Mouse (Mus musculus) forebrain, embryonic 11.5 days (tissue): ENCODE measurements around the gene Ufc1. TPM values are rescaled to one million over a fixed set of nuclear protein-coding genes. Genes with fewer than 3 reads are reported as not detected.

ENCODE experiments used
- ATAC-seq: fragments of 200-750 bp; cut with Nextera tagmentation; replicated peaks from 2 replicates; pipeline ENCODE4 v1.8.0; 2017; ENCODE audit warnings: moderate TSS enrichment; ENCODE audit not compliant: low FRiP score
- DNase-seq: peaks from one replicate; pipeline ENCODE4 v3.0.0-alpha.2; 2017; ENCODE audit warnings: low spot score
- H3K27ac ChIP-seq: fragments of 300-500 bp; sonication (generic); 2 replicates; pipeline ENCODE4 v1.5.1; 2014; ENCODE audit warnings: low read depth, low read length
- H3K27me3 ChIP-seq: fragments of 300-500 bp; sonication (generic); 2 replicates; pipeline ENCODE4 v1.6.1; 2014; ENCODE audit warnings: mild to moderate bottlenecking, low read length, mixed read lengths; ENCODE audit not compliant: control insufficient read depth, insufficient read depth
- H3K36me3 ChIP-seq: fragments of 300-500 bp; sonication (generic); 2 replicates; pipeline ENCODE4 v1.6.1; 2014; ENCODE audit warnings: mild to moderate bottlenecking, low read length, moderate library complexity, mixed read lengths; ENCODE audit not compliant: control insufficient read depth, insufficient read depth
- H3K4me1 ChIP-seq: fragments of 300-500 bp; sonication (generic); replicated peaks from 2 replicates; pipeline ENCODE4 v1.6.1; 2014; ENCODE audit warnings: low read length, mixed read lengths; ENCODE audit not compliant: control insufficient read depth, insufficient read depth
- H3K4me2 ChIP-seq: fragments of 300-500 bp; sonication (generic); 2 replicates; pipeline ENCODE4 v1.6.1; 2014; ENCODE audit warnings: low read depth, mild to moderate bottlenecking, low read length, moderate library complexity, mixed read lengths; ENCODE audit not compliant: severe bottlenecking
- H3K4me3 ChIP-seq: fragments of 300-500 bp; sonication (generic); 2 replicates; pipeline ENCODE4 v1.5.1; 2014; ENCODE audit warnings: low read depth, low read length
- H3K9ac ChIP-seq: fragments of 300-500 bp; sonication (generic); 2 replicates; pipeline ENCODE4 v1.6.1; 2014; ENCODE audit warnings: low read length
- H3K9me3 ChIP-seq: fragments of 300-500 bp; sonication (generic); 2 replicates; pipeline ENCODE4 v1.6.1; 2016; ENCODE audit warnings: low read length, mixed read lengths; ENCODE audit not compliant: control insufficient read depth
- WGBS: fragments of 180-500 bp; shearing (Covaris S2); extraction: QIAGEN DNeasy Blood & Tissue Kit; methylation state at CpG from one replicate; pipeline ENCODE4 v1.1.7; 2014; 5-methylcytosine and 5-hydroxymethylcytosine counted together
- polyA plus RNA-seq: library from polyadenylated mRNA; unstranded; fragments of >200 nt; fragmentation: Nextera tagmentation; extraction: Ambion mirVana; gene quantifications from 2 replicates; pipeline ENCODE4 v1.2.1, GENCODE M21; 2014

The Ufc1 gene
- polyA plus RNA-seq, 1 experiment from 2014 or later = 92.4 TPM

GRCm38 (mm10) chr1:171270573-171270900 is 24.3 kb downstream of the Ufc1 start:
- ATAC-seq (peak; percentile 75; the same call in 1 of the 2 replicates), DNase-seq (no peak)
- peaks cover 8% of the 10 kb centered on the region; the same call in 1 of the 2 replicates for H3K4me1 ChIP-seq
- no peaks in the 10 kb centered on the region for H3K27me3 ChIP-seq
- no peak overlapping the region for H3K27ac ChIP-seq
- no peaks in the 10 kb centered on the region for H3K9me3 ChIP-seq
- under 1% methylated on average over 19 of the region's 19 CpGs for WGBS
- H3K36me3 ChIP-seq = no peaks in the 10 kb centered on the region; the same call in 1 of the 2 replicates
- peak overlapping the region; percentile 81 for H3K9ac ChIP-seq
- peak overlapping the region; percentile 65 for H3K4me3 ChIP-seq
- H3K4me2 ChIP-seq = peak overlapping the region; percentile 99

GRCm38 (mm10) chr1:171269848-171270572 is 24.8 kb downstream of the Ufc1 start, which contains the start of gene B4galt3:
Gene B4galt3, plus strand, starts transcription at chr1:171270328.
- H3K4me2 ChIP-seq = peak within 1 kb of the TSS; percentile 99
- H3K9me3 ChIP-seq = no peaks in the 10 kb centered on the region
- H3K4me3 ChIP-seq = peak within 1 kb of the TSS; percentile 65
- DNase-seq (peak; percentile 98), ATAC-seq (peak; percentile 98)
- H3K27ac ChIP-seq = no peak within 1 kb of the TSS
- no peaks in the 10 kb centered on the region; the same call in 1 of the 2 replicates for H3K36me3 ChIP-seq
- H3K27me3 ChIP-seq = no peaks in the 10 kb centered on the region
- peak within 1 kb of the TSS; percentile 81 for H3K9ac ChIP-seq
- WGBS = 3% methylated on average over 36 of the region's 36 CpGs
- H3K4me1 ChIP-seq = peaks cover 8% of the 10 kb centered on the region; the same call in 1 of the 2 replicates

GRCm38 (mm10) chr1:171268341-171268740 is 26.5 kb downstream of the Ufc1 start:
- no peaks in the 10 kb centered on the region; the same call in 1 of the 2 replicates for H3K36me3 ChIP-seq
- no peaks in the 10 kb centered on the region for H3K9me3 ChIP-seq
- ATAC-seq (no peak), DNase-seq (no peak)
- WGBS = 50% methylated on average over 1 of the region's 1 CpGs
- H3K27ac ChIP-seq = no peak overlapping the region
- peaks cover 8% of the 10 kb centered on the region; the same call in 1 of the 2 replicates for H3K4me1 ChIP-seq
- no peaks in the 10 kb centered on the region for H3K27me3 ChIP-seq
- no peak overlapping the region for H3K9ac ChIP-seq
- no peak overlapping the region for H3K4me2 ChIP-seq
- no peak overlapping the region for H3K4me3 ChIP-seq

- DNase-seq (no peak), ATAC-seq (no peak)
- no peaks in the 10 kb centered on the region for H3K36me3 ChIP-seq
- H3K27ac ChIP-seq = no peak overlapping the region
- H3K4me2 ChIP-seq = no peak overlapping the region
- no peak overlapping the region for H3K9ac ChIP-seq
- no peaks in the 10 kb centered on the region for H3K9me3 ChIP-seq
- peaks cover 5% of the 10 kb centered on the region; the same call in 1 of the 2 replicates for H3K4me1 ChIP-seq
- no peaks in the 10 kb centered on the region for H3K27me3 ChIP-seq
- no peak overlapping the region for H3K4me3 ChIP-seq
- 83% methylated on average over 4 of the region's 4 CpGs for WGBS
These were observed 28.7 kb downstream of the Ufc1 start for GRCm38 (mm10) chr1:171265971-171266744.

- H3K27ac ChIP-seq = no peak overlapping the region
- no peaks in the 10 kb centered on the region for H3K4me1 ChIP-seq
- no peak overlapping the region for H3K9ac ChIP-seq
- 86% methylated on average over 3 of the region's 3 CpGs for WGBS
- no peak overlapping the region for H3K4me2 ChIP-seq
- H3K4me3 ChIP-seq = no peak overlapping the region
- no peaks in the 10 kb centered on the region for H3K9me3 ChIP-seq
- H3K27me3 ChIP-seq = no peaks in the 10 kb centered on the region
- H3K36me3 ChIP-seq = no peaks in the 10 kb centered on the region
- no peak; the same call in 1 of the 2 replicates for ATAC-seq
- DNase-seq = no peak
These were observed 31.0 kb downstream of the Ufc1 start for GRCm38 (mm10) chr1:171263666-171264461.

- Histone ChIP-seq H3K27me3 (no peaks in the 10 kb centered on the region), H3K9me3 (no peaks in the 10 kb centered on the region), H3K27ac (no peak overlapping the region), H3K4me1 (no peaks in the 10 kb centered on the region), H3K4me2 (peak overlapping the region; percentile 46; the same call in 1 of the 2 replicates), H3K9ac (no peak overlapping the region), H3K36me3 (no peaks in the 10 kb centered on the region), H3K4me3 (peak overlapping the region; percentile 14)
- DNase-seq (no peak), ATAC-seq (peak; percentile 87)
- 0% methylated on average over 2 of the region's 2 CpGs for WGBS
These were observed 31.6 kb downstream of the Ufc1 start for GRCm38 (mm10) chr1:171263185-171263611.

GRCm38 (mm10) chr1:171262594-171263130 is 32.2 kb downstream of the Ufc1 start:
- Histone ChIP-seq H3K27me3 (no peaks in the 10 kb centered on the region), H3K9ac (no peak overlapping the region; the same call in 1 of the 2 replicates), H3K36me3 (no peaks in the 10 kb centered on the region), H3K27ac (peak overlapping the region; percentile 25; the same call in 1 of the 2 replicates), H3K4me3 (peak overlapping the region; percentile 14), H3K4me2 (peak overlapping the region; percentile 46), H3K9me3 (no peaks in the 10 kb centered on the region), H3K4me1 (no peaks in the 10 kb centered on the region)
- DNase-seq (peak; percentile 55), ATAC-seq (peak; percentile 45)
- WGBS = 12% methylated on average over 8 of the region's 8 CpGs

- Histone ChIP-seq H3K4me2 (no peak overlapping the region), H3K4me1 (no peaks in the 10 kb centered on the region), H3K9me3 (no peaks in the 10 kb centered on the region), H3K27ac (no peak overlapping the region), H3K4me3 (no peak overlapping the region), H3K9ac (no peak overlapping the region), H3K36me3 (no peaks in the 10 kb centered on the region; the same call in 1 of the 2 replicates), H3K27me3 (no peaks in the 10 kb centered on the region)
- WGBS = 83% methylated on average over 3 of the region's 3 CpGs
- DNase-seq = no peak
- no peak for ATAC-seq
These were observed 34.5 kb downstream of the Ufc1 start for GRCm38 (mm10) chr1:171260316-171260715.
